Mouse (Mus musculus): Measurements from ENCODE around the gene Dcbld2. TPM values are rescaled to one million over a fixed set of nuclear protein-coding genes. Genes with fewer than 3 reads are reported as not detected.

Gene Dcbld2
- 1 to 10 TPM; 1.1 to 2.0 TPM for total RNA-seq (2023)

GRCm38 (mm10) chr16:58408062-58408486 lies at the start of gene Dcbld2:
Gene Dcbld2 (plus strand): TSS chr16:58408443.

Other genes starting within 250 kb of the Dcbld2 start
- gene St3gal6, start 115.8 kb downstream of the Dcbld2 start, total RNA-seq (2023): 10 to 100 TPM; 16.8 to 28.4 TPM
- not detected for gene Gm813, start 208.5 kb downstream of the Dcbld2 start, total RNA-seq (2023)
- gene E330017A01Rik, start 230.3 kb downstream of the Dcbld2 start, total RNA-seq (2023): not detected

Measured in monocyte, adult 59 days (primary cell).